Mouse (Mus musculus) urinary bladder, postnatal 25 days (tissue): ENCODE data around the gene Krt31.

Source experiments
- DNase-seq: peaks from one replicate; pipeline ENCODE4 v3.0.0; 2022; ENCODE audit warnings: low spot score

Gene Krt31

GRCm38 (mm10) chr11:100050451-100050850 lies at the start of gene Krt31:
Gene Krt31 (minus strand): TSS chr11:100050551.
- DNase-seq = no peak

- DNase-seq = no peak
These were observed 47.5 kb upstream of the Krt31 start for GRCm38 (mm10) chr11:100097819-100098218.

GRCm38 (mm10) chr11:100096141-100096540 lies 45.8 kb upstream of the Krt31 start, which contains the start of gene Krt35:
Gene Krt35 (minus strand): TSS chr11:100096241.
- DNase-seq = no peak

- no peak for DNase-seq
These were observed 38.2 kb upstream of the Krt31 start for GRCm38 (mm10) chr11:100088378-100089025.

- no peak for DNase-seq
These were observed 37.5 kb upstream of the Krt31 start, which contains the start of gene Krt32 for GRCm38 (mm10) chr11:100087861-100088260. Gene Krt32 (minus strand): TSS chr11:100088226.

GRCm38 (mm10) chr11:100073873-100074272 lies 23.5 kb upstream of the Krt31 start:
- no peak for DNase-seq

- DNase-seq = peak; percentile 44
These were observed 17.1 kb upstream of the Krt31 start for GRCm38 (mm10) chr11:100067293-100068036.

- no peak for DNase-seq
These were observed 16.1 kb upstream of the Krt31 start for GRCm38 (mm10) chr11:100066236-100067010.

GRCm38 (mm10) chr11:100058875-100059274 lies 8.5 kb upstream of the Krt31 start:
- no peak for DNase-seq

- DNase-seq = no peak
These were observed 5.6 kb upstream of the Krt31 start for GRCm38 (mm10) chr11:100055686-100056655.

- DNase-seq = no peak
These were observed 3.2 kb downstream of the Krt31 start for GRCm38 (mm10) chr11:100047193-100047592.

- DNase-seq = no peak
These were observed 4.0 kb downstream of the Krt31 start for GRCm38 (mm10) chr11:100046303-100046866.

GRCm38 (mm10) chr11:100041454-100041853 lies 8.9 kb downstream of the Krt31 start, which contains the start of gene Krt34:
Gene Krt34 (minus strand): TSS chr11:100041554.
- DNase-seq = no peak

GRCm38 (mm10) chr11:100029768-100030167 lies 20.6 kb downstream of the Krt31 start, which contains the start of gene Krt33b:
Gene Krt33b (minus strand): TSS chr11:100029868.
- DNase-seq = no peak

- no peak for DNase-seq
These were observed 28.9 kb downstream of the Krt31 start for GRCm38 (mm10) chr11:100021438-100021837.

GRCm38 (mm10) chr11:100019466-100019865 lies 30.9 kb downstream of the Krt31 start:
- DNase-seq = no peak

GRCm38 (mm10) chr11:100016112-100016511 lies 34.2 kb downstream of the Krt31 start, which contains the start of gene Krt33a:
Gene Krt33a (minus strand): TSS chr11:100016212.
- no peak for DNase-seq

- DNase-seq = peak; percentile 50
These were observed 36.6 kb downstream of the Krt31 start for GRCm38 (mm10) chr11:100013691-100014171.

- no peak for DNase-seq
These were observed 39.7 kb downstream of the Krt31 start for GRCm38 (mm10) chr11:100010682-100011081.

GRCm38 (mm10) chr11:100008336-100008735 lies 42.0 kb downstream of the Krt31 start:
- no peak for DNase-seq

- DNase-seq = no peak
These were observed 43.7 kb downstream of the Krt31 start for GRCm38 (mm10) chr11:100006624-100007023.
